Mouse (Mus musculus): Measurements from ENCODE around the gene Tmem132c. TPM values are rescaled to one million over a fixed set of nuclear protein-coding genes. Genes with fewer than 3 reads are reported as not detected.

The Tmem132c gene
- total and polyA plus RNA-seq, 3 experiments, result 0.14 to 0.43 TPM; not detected in 1

GRCm38 (mm10) chr5:127290461-127291250, 49.0 kb downstream of the Tmem132c start:
- DNase-seq, result peak in 1 of 2 experiments; percentile 10
- Histone ChIP-seq H3K4me1 (ENCODE audit: control insufficient read depth, insufficient read depth, low read length) (no peaks in the 10 kb centered on the region), H3K9ac (ENCODE audit: low read depth, low read length) (no peak overlapping the region), H3K36me3 (ENCODE audit: control insufficient read depth, insufficient read depth, low read length) (no peaks in the 10 kb centered on the region), H3K27me3 (ENCODE audit: control insufficient read depth, insufficient read depth, low read length) (no peaks in the 10 kb centered on the region), H3K27ac (no peak overlapping the region), H3K4me3 (no peak overlapping the region), H3K79me2 (replicated peaks; ENCODE audit: control insufficient read depth, insufficient read depth, low read length) (no peaks in the 10 kb centered on the region)
- intact Hi-C loops (cut with DNase I), result no loop called here
- 46% methylated on average over 17 of the region's 17 CpGs for WGBS
- no peak for TF ChIP-seq POLR2A (IDR thresholded peaks at IDR 0.05; ENCODE audit: insufficient read depth, low read depth, low read length)
- TF ChIP-seq CTCF (IDR thresholded peaks at IDR 0.05), result no peak
- TF ChIP-seq EP300 (IDR thresholded peaks at IDR 0.05; ENCODE audit: insufficient read depth, low read depth, low read length), result no peak

GRCm38 (mm10) chr5:127291581-127291980, 50.0 kb downstream of the Tmem132c start:
- Histone ChIP-seq H3K27me3 (ENCODE audit: control insufficient read depth, insufficient read depth, low read length) (no peaks in the 10 kb centered on the region), H3K27ac (no peak overlapping the region), H3K79me2 (replicated peaks; ENCODE audit: control insufficient read depth, insufficient read depth, low read length) (no peaks in the 10 kb centered on the region), H3K36me3 (ENCODE audit: control insufficient read depth, insufficient read depth, low read length) (no peaks in the 10 kb centered on the region), H3K4me3 (no peak overlapping the region), H3K4me1 (ENCODE audit: control insufficient read depth, insufficient read depth, low read length) (no peaks in the 10 kb centered on the region), H3K9ac (ENCODE audit: low read depth, low read length) (no peak overlapping the region)
- intact Hi-C loops (cut with DNase I), result no loop called here
- no peak for DNase-seq
- no peak for TF ChIP-seq POLR2A (IDR thresholded peaks at IDR 0.05; ENCODE audit: insufficient read depth, low read depth, low read length)
- TF ChIP-seq CTCF (IDR thresholded peaks at IDR 0.05), result no peak
- TF ChIP-seq EP300 (IDR thresholded peaks at IDR 0.05; ENCODE audit: insufficient read depth, low read depth, low read length), result no peak
- WGBS, result 67% methylated on average over 7 of the region's 7 CpGs

- DNase-seq, result no peak
- no peaks in the 10 kb centered on the region for H3K27me3 ChIP-seq (ENCODE audit: control insufficient read depth, insufficient read depth, low read length)
- no peaks in the 10 kb centered on the region for H3K79me2 ChIP-seq (replicated peaks; ENCODE audit: control insufficient read depth, insufficient read depth, low read length)
- no peak overlapping the region for H3K27ac ChIP-seq
- intact Hi-C loops (cut with DNase I), result no loop called here
- TF ChIP-seq CTCF (IDR thresholded peaks at IDR 0.05) (no peak), POLR2A (IDR thresholded peaks at IDR 0.05; ENCODE audit: insufficient read depth, low read depth, low read length) (no peak), EP300 (IDR thresholded peaks at IDR 0.05; ENCODE audit: insufficient read depth, low read depth, low read length) (no peak)
- WGBS, result 80% methylated on average over 3 of the region's 3 CpGs
- H3K36me3 ChIP-seq (ENCODE audit: control insufficient read depth, insufficient read depth, low read length), result no peaks in the 10 kb centered on the region
- no peaks in the 10 kb centered on the region for H3K4me1 ChIP-seq (ENCODE audit: control insufficient read depth, insufficient read depth, low read length)
- no peak overlapping the region for H3K9ac ChIP-seq (ENCODE audit: low read depth, low read length)
- no peak overlapping the region for H3K4me3 ChIP-seq
Observed at GRCm38 (mm10) chr5:127293698-127294097, 52.1 kb downstream of the Tmem132c start.

GRCm38 (mm10) chr5:127297461-127297860, 55.9 kb downstream of the Tmem132c start:
- no peaks in the 10 kb centered on the region for H3K79me2 ChIP-seq (replicated peaks; ENCODE audit: control insufficient read depth, insufficient read depth, low read length)
- intact Hi-C loops (cut with DNase I), result no loop called here
- 65% methylated on average over 5 of the region's 5 CpGs for WGBS
- no peak for DNase-seq
- TF ChIP-seq EP300 (IDR thresholded peaks at IDR 0.05; ENCODE audit: insufficient read depth, low read depth, low read length) (no peak), POLR2A (IDR thresholded peaks at IDR 0.05; ENCODE audit: insufficient read depth, low read depth, low read length) (no peak), CTCF (IDR thresholded peaks at IDR 0.05) (no peak)
- H3K4me1 ChIP-seq (ENCODE audit: control insufficient read depth, insufficient read depth, low read length), result no peaks in the 10 kb centered on the region
- no peaks in the 10 kb centered on the region for H3K36me3 ChIP-seq (ENCODE audit: control insufficient read depth, insufficient read depth, low read length)
- H3K9ac ChIP-seq (ENCODE audit: low read depth, low read length), result no peak overlapping the region
- no peaks in the 10 kb centered on the region for H3K27me3 ChIP-seq (ENCODE audit: control insufficient read depth, insufficient read depth, low read length)
- H3K4me3 ChIP-seq, result no peak overlapping the region
- no peak overlapping the region for H3K27ac ChIP-seq

GRCm38 (mm10) chr5:127298060-127298459, 56.5 kb downstream of the Tmem132c start:
- DNase-seq, result no peak
- no peak overlapping the region for H3K9ac ChIP-seq (ENCODE audit: low read depth, low read length)
- 63% methylated on average over 2 of the region's 2 CpGs for WGBS
- no peaks in the 10 kb centered on the region for H3K79me2 ChIP-seq (replicated peaks; ENCODE audit: control insufficient read depth, insufficient read depth, low read length)
- no peaks in the 10 kb centered on the region for H3K4me1 ChIP-seq (ENCODE audit: control insufficient read depth, insufficient read depth, low read length)
- no peaks in the 10 kb centered on the region for H3K27me3 ChIP-seq (ENCODE audit: control insufficient read depth, insufficient read depth, low read length)
- no peak overlapping the region for H3K4me3 ChIP-seq
- H3K27ac ChIP-seq, result no peak overlapping the region
- no peaks in the 10 kb centered on the region for H3K36me3 ChIP-seq (ENCODE audit: control insufficient read depth, insufficient read depth, low read length)
- intact Hi-C loops (cut with DNase I), result no loop called here
- TF ChIP-seq CTCF (IDR thresholded peaks at IDR 0.05) (no peak), POLR2A (IDR thresholded peaks at IDR 0.05; ENCODE audit: insufficient read depth, low read depth, low read length) (no peak), EP300 (IDR thresholded peaks at IDR 0.05; ENCODE audit: insufficient read depth, low read depth, low read length) (no peak)

GRCm38 (mm10) chr5:127299010-127299409, 57.4 kb downstream of the Tmem132c start:
- Histone ChIP-seq H3K9ac (ENCODE audit: low read depth, low read length) (no peak overlapping the region), H3K79me2 (replicated peaks; ENCODE audit: control insufficient read depth, insufficient read depth, low read length) (no peaks in the 10 kb centered on the region), H3K27me3 (ENCODE audit: control insufficient read depth, insufficient read depth, low read length) (no peaks in the 10 kb centered on the region), H3K36me3 (ENCODE audit: control insufficient read depth, insufficient read depth, low read length) (no peaks in the 10 kb centered on the region), H3K4me1 (ENCODE audit: control insufficient read depth, insufficient read depth, low read length) (no peaks in the 10 kb centered on the region), H3K4me3 (no peak overlapping the region), H3K27ac (no peak overlapping the region)
- no peak for DNase-seq
- WGBS, result 49% methylated on average over 1 of the region's 1 CpGs
- intact Hi-C loops (cut with DNase I), result no loop called here
- TF ChIP-seq EP300 (IDR thresholded peaks at IDR 0.05; ENCODE audit: insufficient read depth, low read depth, low read length), result no peak
- TF ChIP-seq POLR2A (IDR thresholded peaks at IDR 0.05; ENCODE audit: insufficient read depth, low read depth, low read length), result no peak
- TF ChIP-seq CTCF (IDR thresholded peaks at IDR 0.05), result no peak

Data from heart, adult 2 months (tissue).